Mouse (Mus musculus) MEL (cell line): ENCODE results near the gene Slc35g1. TPM values are rescaled to one million over a fixed set of nuclear protein-coding genes. Genes with fewer than 3 reads are reported as not detected.

Experiments used
- DNase-seq: peaks from one replicate; pipeline ENCODE4 v3.0.0; 2011; ENCODE audit warnings: low read depth, low spot score
- H3K27ac ChIP-seq: 2 replicates; pipeline ENCODE4 v1.5.1; 2012; ENCODE audit warnings: low read depth, mild to moderate bottlenecking, control low read depth, low read length, moderate library complexity; ENCODE audit not compliant: control insufficient read depth
- H3K27me3 ChIP-seq, 2 experiments: fragments of 150-350 bp in 1 of 2; sonication (generic) in 1 of 2; 2 replicates each; pipeline ENCODE4 v1.6.1; 2012; ENCODE audit warnings: low read length in 2 of 2, mild to moderate bottlenecking in 2 of 2, improper control_type of control experiment in 1 of 2, moderate library complexity in 1 of 2; ENCODE audit not compliant: insufficient read depth in 2 of 2, control insufficient read depth in 1 of 2
- H3K36me3 ChIP-seq, 2 experiments: 2 replicates each; pipeline ENCODE4 v1.6.1; 2012 to 2014; ENCODE audit warnings: low read length in 2 of 2, improper control_type of control experiment in 1 of 2, inconsistent platforms in 1 of 2, mild to moderate bottlenecking in 1 of 2; ENCODE audit not compliant: insufficient read depth in 2 of 2, control insufficient read depth in 1 of 2
- H3K4me1 ChIP-seq, 2 experiments: fragments of 150-350 bp in 1 of 2; sonication (generic) in 1 of 2; 2 replicates each; pipeline ENCODE4 v1.6.1; 2012; ENCODE audit warnings: low read length in 2 of 2, improper control_type of control experiment in 1 of 2, mild to moderate bottlenecking in 1 of 2; ENCODE audit not compliant: insufficient read depth in 2 of 2, control insufficient read depth in 1 of 2
- H3K4me3 ChIP-seq, 2 experiments: fragments of 150-350 bp in 1 of 2; sonication (generic) in 1 of 2; 2 replicates each; pipeline ENCODE4 v1.5.1; 2012; ENCODE audit warnings: low read depth in 2 of 2, low read length in 2 of 2, mild to moderate bottlenecking in 2 of 2, moderate library complexity in 2 of 2, control low read depth in 1 of 2, improper control_type of control experiment in 1 of 2; ENCODE audit not compliant: control insufficient read depth in 1 of 2, insufficient read depth in 1 of 2
- H3K79me2 ChIP-seq: 2 replicates; pipeline ENCODE4 v1.6.1; 2012; ENCODE audit warnings: mild to moderate bottlenecking, low read length, moderate library complexity; ENCODE audit not compliant: control insufficient read depth, poor library complexity, insufficient read depth
- H3K9ac ChIP-seq: 2 replicates; pipeline ENCODE4 v1.6.1; 2012; ENCODE audit warnings: low read depth, mild to moderate bottlenecking, control low read depth, low read length, moderate library complexity; ENCODE audit not compliant: control insufficient read depth, poor library complexity, severe bottlenecking
- H3K9me3 ChIP-seq: fragments of 150-350 bp; sonication (generic); replicated peaks from 2 replicates; pipeline ENCODE4 v1.6.1; 2012; ENCODE audit warnings: mild to moderate bottlenecking, low read length, improper control_type of control experiment, moderate library complexity; ENCODE audit not compliant: insufficient read depth
- MAFK ChIP-seq: IDR thresholded peaks from 2 replicates; pipeline ENCODE4 v1.6.1; 2011; ENCODE audit warnings: low read depth, mild to moderate bottlenecking, low read length, improper control_type of control experiment, borderline replicate concordance
- TCF12 ChIP-seq: IDR thresholded peaks from 2 replicates; pipeline ENCODE4 v1.6.1; 2014; ENCODE audit warnings: low read depth, mild to moderate bottlenecking, inconsistent platforms, low read length, improper control_type of control experiment, moderate library complexity
- polyA plus RNA-seq, 2 experiments: library from polyadenylated mRNA; stranded (reverse) in 1 of 2; unstranded in 1 of 2; fragments of >175 nt in 1 of 2; fragments of >200 nt in 1 of 2; gene quantifications; 2 replicates each; pipeline versions ENCODE4 v1.2.1 to v1.2.4; 2012; ENCODE audit warnings: low replicate concordance in 2 of 2, low read depth in 1 of 2; ENCODE audit not compliant: insufficient read length in 2 of 2, insufficient read depth in 1 of 2, missing spikeins in 1 of 2
- total RNA-seq: library from RNA; depleted of rRNA; stranded (reverse); fragments of 300-350 nt; gene quantifications from 2 replicates; pipeline ENCODE4 v1.2.3, GENCODE M21; 2012; rRNA removed

The Slc35g1 gene
- total and polyA plus RNA-seq, 3 experiments, result 15.7 to 19.0 TPM; not detected in 1

DNA sequence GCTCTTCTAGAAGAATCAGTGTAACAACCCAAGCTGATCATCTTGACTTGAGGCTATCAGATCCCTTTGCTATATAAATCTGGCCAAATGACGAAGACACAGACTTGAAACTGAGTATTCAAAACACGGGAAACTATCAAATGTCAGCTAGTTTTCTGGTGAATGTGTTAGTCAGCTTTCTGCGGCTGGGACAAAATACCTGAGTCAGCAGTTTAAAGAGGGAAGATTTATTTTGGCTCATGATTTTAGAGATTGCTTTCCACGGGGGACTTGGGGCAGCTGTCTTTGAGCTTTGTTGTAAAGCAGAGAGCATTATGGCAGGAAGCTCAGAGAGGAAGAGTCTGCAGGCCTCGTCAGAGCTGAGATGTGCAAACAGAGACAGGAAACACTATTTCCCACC lies 50.0 kb downstream of the Slc35g1 start:
- no peak overlapping the region for H3K4me3 ChIP-seq
- no peaks in the 10 kb centered on the region for H3K4me1 ChIP-seq
- H3K9me3 ChIP-seq, result no peaks in the 10 kb centered on the region
- H3K27ac ChIP-seq, result no peak overlapping the region
- no peak for DNase-seq
- no peaks in the 10 kb centered on the region for H3K36me3 ChIP-seq
- no peaks in the 10 kb centered on the region for H3K79me2 ChIP-seq
- TF ChIP-seq MAFK (peak; percentile 35; the same call in 1 of the 2 replicates), TCF12 (no peak)
- no peak overlapping the region for H3K9ac ChIP-seq
- H3K27me3 ChIP-seq, result no peaks in the 10 kb centered on the region; a peak in 2 of 4 replicates

Other genes with a start within 250 kb of the Slc35g1 start
- 9.1 and 10.7 TPM in 2 replicates for gene Fra10ac1, start 171.8 kb upstream of the Slc35g1 start, total RNA-seq
- gene Fra10ac1, start 171.8 kb upstream of the Slc35g1 start, polyA plus RNA-seq, result 10 to 100 TPM in 1 of 2 experiments, not detected in 1; 17.0 TPM
- not detected in 2 replicates for gene Lgi1, start 131.4 kb upstream of the Slc35g1 start, total RNA-seq
- under 1 TPM in 1 of 2 experiments, not detected in 1; 0.01 TPM for gene Lgi1, start 131.4 kb upstream of the Slc35g1 start, polyA plus RNA-seq
- gene Plce1, start 85.1 kb downstream of the Slc35g1 start, total RNA-seq, result not detected in 2 replicates
- gene Plce1, start 85.1 kb downstream of the Slc35g1 start, polyA plus RNA-seq, result not detected